Mouse (Mus musculus): ENCODE measurements around the gene Prlr.
A peak's percentile ranks its signal among the peaks of the same experiment; 100 is the strongest.

DNA sequence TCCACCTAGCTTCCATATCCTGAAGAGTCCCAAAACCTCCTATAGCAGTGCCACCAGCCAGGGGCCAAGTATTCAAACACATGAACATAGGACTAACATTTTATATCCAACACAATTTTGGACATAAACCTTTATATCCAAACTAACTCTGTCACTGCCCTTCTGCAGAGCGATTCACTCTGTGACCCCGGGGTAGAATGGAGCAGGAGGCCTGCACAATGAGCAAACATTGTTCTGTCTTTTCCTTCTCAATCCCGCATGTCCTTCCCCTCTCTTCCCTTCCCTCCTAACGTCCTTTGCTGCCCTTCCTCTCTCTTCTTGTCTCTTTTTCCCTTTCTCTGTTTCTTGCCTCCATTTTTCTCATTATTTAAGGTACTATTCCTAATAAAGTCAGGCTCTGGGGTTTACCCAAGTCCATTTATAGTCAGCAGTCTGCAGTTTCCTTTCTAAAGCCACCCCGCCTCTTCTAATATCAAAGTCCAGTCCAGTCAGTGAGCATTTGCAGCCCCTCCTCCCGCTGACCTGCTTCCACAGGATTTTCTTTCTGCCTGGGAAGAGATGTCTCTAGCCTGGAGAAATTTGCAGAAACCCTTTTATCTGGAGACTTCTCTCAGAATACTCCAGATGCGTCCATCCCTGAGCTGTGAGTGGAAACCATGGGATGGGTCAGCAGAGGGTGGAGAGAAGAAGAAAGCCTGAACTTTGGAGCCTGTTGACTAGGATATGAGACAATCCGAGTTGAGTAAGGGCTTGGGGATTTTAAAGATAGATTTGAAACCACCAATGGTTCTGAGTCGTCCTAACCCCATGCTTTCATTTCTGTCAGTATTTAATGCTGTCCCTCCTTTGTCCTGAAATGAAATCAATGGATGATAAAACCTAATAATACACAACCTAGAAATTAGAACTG, 181.3 kb downstream of the Prlr start, which contains the start of gene Agxt2:
- TF ChIP-seq CTCF (IDR thresholded peaks at IDR 0.05; ENCODE audit: low read depth) (no peak), EP300 (IDR thresholded peaks at IDR 0.05; ENCODE audit: low read depth) (0 out of 2 replicates have a peak, but pooled peaks have one; percentile 19)

Measured in liver, postnatal 0 days (tissue).